Mouse (Mus musculus) layer of hippocampus, adult 18-20 months (tissue): ENCODE data around the gene Nkx1-1. TPM values are rescaled to one million over a fixed set of nuclear protein-coding genes. Genes with fewer than 3 reads are reported as not detected.
A peak's percentile ranks its signal among the peaks of the same experiment; 100 is the strongest.

Source experiments
- DNase-seq, 2 experiments: peaks; one replicate each; pipeline ENCODE4 v3.0.0; 2022; ENCODE audit warnings: low spot score in 2 of 2
- total RNA-seq, 2 experiments: library from RNA; stranded (reverse); gene quantifications; 2 replicates each; pipeline ENCODE4 v1.2.3; 2021

Nkx1-1 gene
- total RNA-seq, 2 experiments from 2014 or later, result not detected

- DNase-seq, result no peak
Observed at GRCm38 (mm10) chr5:33427461-33427860, 6.3 kb downstream of the Nkx1-1 start.

- DNase-seq, result no peak
Observed at GRCm38 (mm10) chr5:33420313-33420712, 13.5 kb downstream of the Nkx1-1 start.

GRCm38 (mm10) chr5:33400819-33401218 lies 33.0 kb downstream of the Nkx1-1 start:
- no peak for DNase-seq

- peak; percentile 35 to 63 for DNase-seq
Observed at GRCm38 (mm10) chr5:33396828-33397227, 36.9 kb downstream of the Nkx1-1 start.

GRCm38 (mm10) chr5:33395693-33396092 lies 38.1 kb downstream of the Nkx1-1 start:
- DNase-seq, result no peak

GRCm38 (mm10) chr5:33393803-33394202 lies 40.0 kb downstream of the Nkx1-1 start:
- DNase-seq, result peak; percentile 71 to 93

- DNase-seq, result no peak
Observed at GRCm38 (mm10) chr5:33387550-33387949, 46.2 kb downstream of the Nkx1-1 start.

Other genes with a start within 250 kb of the Nkx1-1 start
- gene Spon2, start 215.5 kb downstream of the Nkx1-1 start, total RNA-seq, result under 1 TPM; 0.20 to 0.28 TPM
- gene Ctbp1, start 159.0 kb downstream of the Nkx1-1 start, total RNA-seq, result 100 to 1,000 TPM; 288 to 309 TPM
- 100 to 1,000 TPM; 102 to 103 TPM for gene Maea, start 98.5 kb downstream of the Nkx1-1 start, total RNA-seq
- gene Uvssa, start 55.4 kb downstream of the Nkx1-1 start, total RNA-seq, result 1 to 10 TPM; 5.5 to 6.0 TPM
- 10 to 100 TPM; 24.7 to 27.3 TPM for gene Fam53a, start 195.7 kb upstream of the Nkx1-1 start, total RNA-seq
- gene Gm9903, start 195.9 kb upstream of the Nkx1-1 start, total RNA-seq, result under 1 TPM; 0.56 to 0.77 TPM
- 10 to 100 TPM; 19.5 to 21.0 TPM for gene Slbp, start 218.6 kb upstream of the Nkx1-1 start, total RNA-seq
- gene Tacc3, start 224.2 kb upstream of the Nkx1-1 start, total RNA-seq, result 1 to 10 TPM; 3.2 to 3.3 TPM
- 10 to 100 TPM; 22.6 to 23.4 TPM for gene Tmem129, start 224.4 kb upstream of the Nkx1-1 start, total RNA-seq